Mouse (Mus musculus): ENCODE measurements around the gene Mical3. TPM values are rescaled to one million over a fixed set of nuclear protein-coding genes. Genes with fewer than 3 reads are reported as not detected.
A peak's percentile ranks its signal among the peaks of the same experiment; 100 is the strongest.

Gene Mical3
- polyA plus RNA-seq, 1 experiment from 2014 or later = 20.0 TPM

- ATAC-seq (ENCODE audit: borderline replicate concordance, extremely low read depth, low FRiP score, low TSS enrichment) = no peak
These were observed 31.8 kb upstream of the Mical3 start for GRCm38 (mm10) chr6:121162616-121163015.

GRCm38 (mm10) chr6:121160126-121160525, 29.3 kb upstream of the Mical3 start:
- H3K27me3 ChIP-seq = peaks cover 32% of the 10 kb centered on the region; the same call in 1 of the 2 replicates
- H3K27ac ChIP-seq = no peak overlapping the region
- 29% methylated on average over 6 of the region's 6 CpGs for WGBS
- no peaks in the 10 kb centered on the region for H3K36me3 ChIP-seq
- H3K4me2 ChIP-seq = no peak overlapping the region
- no peak overlapping the region for H3K9ac ChIP-seq
- no peak for ATAC-seq (ENCODE audit: borderline replicate concordance, extremely low read depth, low FRiP score, low TSS enrichment)
- peaks cover 28% of the 10 kb centered on the region for H3K4me1 ChIP-seq
- no peak overlapping the region for H3K4me3 ChIP-seq
- H3K9me3 ChIP-seq = no peaks in the 10 kb centered on the region

More at GRCm38 (mm10) chr6:121162616-121163015, 31.8 kb upstream of the Mical3 start:
- H3K27ac ChIP-seq = no peak overlapping the region
- no peaks in the 10 kb centered on the region for H3K36me3 ChIP-seq
- no peaks in the 10 kb centered on the region for H3K9me3 ChIP-seq
- H3K4me2 ChIP-seq = no peak overlapping the region
- peaks cover 39% of the 10 kb centered on the region for H3K4me1 ChIP-seq
- no peak overlapping the region for H3K4me3 ChIP-seq
- H3K27me3 ChIP-seq = peaks cover 26% of the 10 kb centered on the region; the same call in 1 of the 2 replicates
- 44% methylated on average over 12 of the region's 12 CpGs for whole genome bisulfite sequencing
- H3K9ac ChIP-seq = no peak overlapping the region

GRCm38 (mm10) chr6:121159616-121160015, 28.8 kb upstream of the Mical3 start:
- H3K36me3 ChIP-seq = no peaks in the 10 kb centered on the region
- H3K9ac ChIP-seq = no peak overlapping the region
- no peak overlapping the region for H3K27ac ChIP-seq
- H3K4me3 ChIP-seq = no peak overlapping the region
- H3K4me2 ChIP-seq = no peak overlapping the region
- ATAC-seq (ENCODE audit: borderline replicate concordance, extremely low read depth, low FRiP score, low TSS enrichment) = no peak
- peaks cover 32% of the 10 kb centered on the region; the same call in 1 of the 2 replicates for H3K27me3 ChIP-seq
- peaks cover 29% of the 10 kb centered on the region for H3K4me1 ChIP-seq
- 65% methylated on average over 5 of the region's 5 CpGs for WGBS
- no peaks in the 10 kb centered on the region for H3K9me3 ChIP-seq

- H3K4me3 ChIP-seq = no peak overlapping the region
- ATAC-seq (ENCODE audit: borderline replicate concordance, extremely low read depth, low FRiP score, low TSS enrichment) = no peak
- H3K27ac ChIP-seq = no peak overlapping the region
- H3K27me3 ChIP-seq = peaks cover 34% of the 10 kb centered on the region; the same call in 1 of the 2 replicates
- no peaks in the 10 kb centered on the region for H3K9me3 ChIP-seq
- no peak overlapping the region for H3K9ac ChIP-seq
- peaks cover 27% of the 10 kb centered on the region for H3K4me1 ChIP-seq
- no peak overlapping the region for H3K4me2 ChIP-seq
- H3K36me3 ChIP-seq = no peaks in the 10 kb centered on the region
- WGBS = 31% methylated on average over 2 of the region's 2 CpGs
These were observed 25.2 kb upstream of the Mical3 start for GRCm38 (mm10) chr6:121156030-121156429.

GRCm38 (mm10) chr6:121154451-121155300, 23.9 kb upstream of the Mical3 start:
- 79% methylated on average over 16 of the region's 16 CpGs for WGBS

GRCm38 (mm10) chr6:121153177-121153576, 22.4 kb upstream of the Mical3 start:
- no peaks in the 10 kb centered on the region for H3K36me3 ChIP-seq
- no peak overlapping the region for H3K9ac ChIP-seq
- H3K4me2 ChIP-seq = no peak overlapping the region
- H3K27ac ChIP-seq = no peak overlapping the region
- WGBS = 70% methylated on average over 8 of the region's 8 CpGs
- no peaks in the 10 kb centered on the region for H3K9me3 ChIP-seq
- H3K27me3 ChIP-seq = peaks cover 31% of the 10 kb centered on the region; the same call in 1 of the 2 replicates
- no peak overlapping the region for H3K4me3 ChIP-seq
- peaks cover 20% of the 10 kb centered on the region for H3K4me1 ChIP-seq
- ATAC-seq (ENCODE audit: borderline replicate concordance, extremely low read depth, low FRiP score, low TSS enrichment) = no peak

More at GRCm38 (mm10) chr6:121154451-121155300, 23.9 kb upstream of the Mical3 start:
- Histone ChIP-seq H3K27me3 (peaks cover 34% of the 10 kb centered on the region; the same call in 1 of the 2 replicates), H3K4me1 (peaks cover 16% of the 10 kb centered on the region), H3K4me2 (no peak overlapping the region), H3K4me3 (no peak overlapping the region), H3K9me3 (no peaks in the 10 kb centered on the region), H3K9ac (no peak overlapping the region), H3K36me3 (no peaks in the 10 kb centered on the region), H3K27ac (no peak overlapping the region)
- no peak for ATAC-seq (ENCODE audit: borderline replicate concordance, extremely low read depth, low FRiP score, low TSS enrichment)

- Histone ChIP-seq H3K9me3 (no peaks in the 10 kb centered on the region), H3K4me2 (no peak overlapping the region), H3K36me3 (no peaks in the 10 kb centered on the region), H3K4me3 (no peak overlapping the region), H3K4me1 (peaks cover 34% of the 10 kb centered on the region), H3K27me3 (peaks cover 23% of the 10 kb centered on the region; the same call in 1 of the 2 replicates), H3K9ac (no peak overlapping the region), H3K27ac (peak overlapping the region; percentile 0; the same call in 1 of the 2 replicates)
- WGBS = 35% methylated on average over 6 of the region's 6 CpGs
- ATAC-seq (ENCODE audit: borderline replicate concordance, extremely low read depth, low FRiP score, low TSS enrichment) = peak; percentile 73; the same call in 1 of the 2 replicates
These were observed 20.9 kb upstream of the Mical3 start for GRCm38 (mm10) chr6:121151732-121152131.

GRCm38 (mm10) chr6:121150126-121150525, 19.3 kb upstream of the Mical3 start:
- H3K4me1 ChIP-seq = peaks cover 47% of the 10 kb centered on the region

GRCm38 (mm10) chr6:121149420-121149819, 18.6 kb upstream of the Mical3 start:
- Histone ChIP-seq H3K27ac (no peak overlapping the region), H3K4me3 (no peak overlapping the region), H3K9me3 (no peaks in the 10 kb centered on the region), H3K4me1 (peaks cover 48% of the 10 kb centered on the region), H3K4me2 (no peak overlapping the region), H3K36me3 (no peaks in the 10 kb centered on the region), H3K27me3 (peaks cover 16% of the 10 kb centered on the region; the same call in 1 of the 2 replicates), H3K9ac (no peak overlapping the region)
- 75% methylated on average over 3 of the region's 3 CpGs for WGBS
- ATAC-seq (ENCODE audit: borderline replicate concordance, extremely low read depth, low FRiP score, low TSS enrichment) = no peak

More at GRCm38 (mm10) chr6:121150126-121150525, 19.3 kb upstream of the Mical3 start:
- H3K36me3 ChIP-seq = no peaks in the 10 kb centered on the region
- no peaks in the 10 kb centered on the region for H3K9me3 ChIP-seq
- H3K4me2 ChIP-seq = no peak overlapping the region
- 96% methylated on average over 8 of the region's 8 CpGs for WGBS
- H3K4me3 ChIP-seq = no peak overlapping the region
- H3K27ac ChIP-seq = no peak overlapping the region
- ATAC-seq (ENCODE audit: borderline replicate concordance, extremely low read depth, low FRiP score, low TSS enrichment) = no peak
- no peak overlapping the region for H3K9ac ChIP-seq
- H3K27me3 ChIP-seq = peaks cover 16% of the 10 kb centered on the region; the same call in 1 of the 2 replicates

GRCm38 (mm10) chr6:121148360-121148759, 17.6 kb upstream of the Mical3 start:
- 17% methylated on average over 3 of the region's 3 CpGs for WGBS
- H3K27me3 ChIP-seq = peaks cover 16% of the 10 kb centered on the region; the same call in 1 of the 2 replicates
- no peaks in the 10 kb centered on the region for H3K9me3 ChIP-seq
- H3K4me1 ChIP-seq = peaks cover 58% of the 10 kb centered on the region
- no peak overlapping the region for H3K4me2 ChIP-seq
- H3K4me3 ChIP-seq = no peak overlapping the region
- no peak for ATAC-seq (ENCODE audit: borderline replicate concordance, extremely low read depth, low FRiP score, low TSS enrichment)
- H3K27ac ChIP-seq = no peak overlapping the region
- no peaks in the 10 kb centered on the region for H3K36me3 ChIP-seq
- no peak overlapping the region for H3K9ac ChIP-seq

- H3K4me1 ChIP-seq = peaks cover 55% of the 10 kb centered on the region
- H3K27me3 ChIP-seq = peaks cover 14% of the 10 kb centered on the region; the same call in 1 of the 2 replicates
- no peak overlapping the region for H3K4me3 ChIP-seq
- 17% methylated on average over 4 of the region's 4 CpGs for WGBS
- H3K27ac ChIP-seq = no peak overlapping the region
- H3K4me2 ChIP-seq = no peak overlapping the region
- H3K36me3 ChIP-seq = no peaks in the 10 kb centered on the region
- H3K9ac ChIP-seq = no peak overlapping the region
- H3K9me3 ChIP-seq = no peaks in the 10 kb centered on the region
- ATAC-seq (ENCODE audit: borderline replicate concordance, extremely low read depth, low FRiP score, low TSS enrichment) = no peak
These were observed 16.0 kb upstream of the Mical3 start for GRCm38 (mm10) chr6:121146798-121147197.

- no peak overlapping the region for H3K27ac ChIP-seq
- WGBS = 53% methylated on average over 8 of the region's 8 CpGs
- no peak for ATAC-seq (ENCODE audit: borderline replicate concordance, extremely low read depth, low FRiP score, low TSS enrichment)
- no peak overlapping the region for H3K9ac ChIP-seq
- H3K27me3 ChIP-seq = peaks cover 14% of the 10 kb centered on the region; the same call in 1 of the 2 replicates
- H3K4me3 ChIP-seq = no peak overlapping the region
- H3K36me3 ChIP-seq = no peaks in the 10 kb centered on the region
- H3K9me3 ChIP-seq = no peaks in the 10 kb centered on the region
- H3K4me1 ChIP-seq = peaks cover 50% of the 10 kb centered on the region
- no peak overlapping the region for H3K4me2 ChIP-seq
These were observed 15.1 kb upstream of the Mical3 start for GRCm38 (mm10) chr6:121145906-121146305.

Data from lung, embryonic 15.5 days (tissue).